Mouse (Mus musculus) kidney, adult 2 months (tissue): ENCODE measurements at regions not wholly inside any gene's neighbourhood (a gene's known extent, or its start where the extent isn't known, plus 50 kb on each side); places are given as distances from the start of the nearest gene placed in this dataset.

ENCODE experiments used
- DNase-seq: peaks from one replicate; pipeline ENCODE4 v3.0.0; 2021
- H3K27ac ChIP-seq: fragments of 200-500 bp; 2 replicates; pipeline ENCODE4 v1.5.1; 2012; ENCODE audit warnings: low read depth, low read length, control low read depth, inconsistent platforms; ENCODE audit not compliant: insufficient read depth
- H3K27me3 ChIP-seq: fragments of 200-500 bp; replicated peaks from 2 replicates; pipeline ENCODE4 v1.6.1; 2012; ENCODE audit warnings: mild to moderate bottlenecking, moderate library complexity, low read length, inconsistent platforms; ENCODE audit not compliant: control insufficient read depth, insufficient read depth
- H3K36me3 ChIP-seq: fragments of 200-500 bp; 2 replicates; pipeline ENCODE4 v1.6.1; 2012; ENCODE audit warnings: mild to moderate bottlenecking, moderate library complexity, low read length, inconsistent platforms; ENCODE audit not compliant: control insufficient read depth, insufficient read depth
- H3K4me1 ChIP-seq: fragments of 200-500 bp; 2 replicates; pipeline ENCODE4 v1.6.1; 2011; ENCODE audit warnings: low read length; ENCODE audit not compliant: control insufficient read depth, insufficient read depth
- H3K4me3 ChIP-seq: fragments of 200-500 bp; 2 replicates; pipeline ENCODE4 v1.5.1; 2011; ENCODE audit warnings: mild to moderate bottlenecking, low read depth, low read length, control low read depth; ENCODE audit not compliant: insufficient read depth
- CTCF ChIP-seq: fragments of 200-500 bp; conservative IDR thresholded peaks from 2 replicates; pipeline ENCODE4 v1.5.1; 2011; ENCODE audit warnings: low read depth, mild to moderate bottlenecking, control low read depth, low read length, moderate library complexity, mixed read lengths; ENCODE audit not compliant: insufficient read depth, insufficient read length
- POLR2A ChIP-seq: fragments of 200-500 bp; IDR thresholded peaks from one replicate; pipeline ENCODE4 v1.6.1; 2011; ENCODE audit warnings: low read depth, low read length, control low read depth
- WGBS: fragments of 180-500 bp; shearing (Covaris S2); methylation state at CpG from one replicate; pipeline ENCODE4 v1.1.7; 2018; 5-methylcytosine and 5-hydroxymethylcytosine counted together

DNA sequence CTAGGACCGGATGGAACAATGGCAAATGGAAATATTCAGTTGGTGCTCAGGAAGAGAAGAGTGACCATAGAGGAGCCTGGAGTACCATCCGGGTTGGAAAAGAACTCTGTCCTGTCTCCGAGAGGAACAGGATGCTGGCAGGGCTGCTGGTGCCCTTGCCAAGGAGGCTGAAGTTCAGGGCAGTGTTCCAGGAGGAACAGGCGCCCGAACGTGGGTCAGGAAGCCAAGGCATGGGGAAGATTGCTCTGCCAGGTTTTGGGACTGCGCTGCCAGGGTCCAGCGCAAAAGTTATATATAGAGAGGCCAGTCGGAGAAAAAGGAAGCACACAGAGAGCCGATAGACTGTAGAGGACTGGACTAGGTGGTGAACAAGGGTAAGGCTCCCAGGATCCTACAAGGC lies 92.3 kb upstream of the Mdm1 start:
- no peaks in the 10 kb centered on the region for H3K27me3 ChIP-seq
- 0 out of 2 replicates have a peak overlapping the region, but pooled peaks have one; percentile 11 for H3K4me3 ChIP-seq
- WGBS: 37% methylated on average over 10 of the region's 10 CpGs
- DNase-seq: peak; percentile 96
- no peaks in the 10 kb centered on the region for H3K36me3 ChIP-seq
- H3K4me1 ChIP-seq: no peaks in the 10 kb centered on the region
- H3K27ac ChIP-seq: peak overlapping the region; percentile 81
- TF ChIP-seq CTCF: no peak
- no peak for TF ChIP-seq POLR2A

DNA sequence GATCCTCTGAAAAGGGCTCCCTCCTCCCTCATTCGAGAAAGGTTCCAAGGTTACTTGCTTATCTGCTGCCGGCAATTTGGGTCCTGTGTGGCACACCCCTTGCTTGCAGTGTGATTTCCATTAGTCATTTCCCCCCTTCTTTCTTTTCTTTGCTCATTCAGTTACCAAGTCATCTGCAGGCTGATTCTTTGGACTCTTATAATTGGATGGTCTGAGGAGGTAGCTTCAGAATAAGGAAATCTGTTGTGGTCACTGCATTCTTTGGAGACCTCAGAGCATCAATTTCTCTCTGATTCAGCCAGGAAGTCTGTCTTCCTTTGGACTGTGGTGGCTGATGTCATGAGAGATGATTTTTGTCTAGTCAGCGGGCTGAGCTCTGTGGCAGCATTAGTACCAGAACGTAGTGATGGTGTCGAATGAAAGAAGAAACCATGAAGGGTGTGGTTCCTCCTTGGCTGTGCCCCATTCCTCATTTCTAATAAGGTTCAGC lies 91.4 kb upstream of the Mdm1 start:
- no peaks in the 10 kb centered on the region for H3K36me3 ChIP-seq
- no peaks in the 10 kb centered on the region for H3K4me1 ChIP-seq
- H3K27me3 ChIP-seq: no peaks in the 10 kb centered on the region
- peak; percentile 17 for DNase-seq
- H3K27ac ChIP-seq: peak overlapping the region; percentile 81; the same call in 1 of the 2 replicates
- 53% methylated on average over 5 of the region's 5 CpGs for WGBS
- H3K4me3 ChIP-seq: no peak overlapping the region
- no peak for TF ChIP-seq POLR2A
- no peak for TF ChIP-seq CTCF

DNA sequence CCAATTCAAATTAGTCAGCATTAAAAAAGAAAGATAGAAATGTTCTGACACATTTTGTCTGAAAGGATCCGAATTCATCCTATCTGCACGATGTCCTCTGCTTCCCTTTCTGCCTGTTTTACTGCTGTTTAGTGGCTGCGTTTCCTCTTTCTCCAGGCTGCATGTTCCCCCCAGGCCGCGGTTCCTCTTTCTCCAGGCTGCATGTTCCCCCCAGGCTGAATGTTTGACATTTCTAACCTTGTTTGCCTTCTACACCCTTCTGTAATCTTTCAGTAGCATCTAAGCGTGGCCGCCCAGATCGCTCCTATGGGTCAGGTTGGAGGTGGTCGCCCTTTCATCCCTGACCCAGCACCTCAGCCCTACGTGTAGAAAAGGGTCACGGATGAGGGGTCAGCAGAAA lies 89.6 kb upstream of the Mdm1 start:
- no peaks in the 10 kb centered on the region for H3K4me1 ChIP-seq
- DNase-seq: peak; percentile 8
- no peaks in the 10 kb centered on the region for H3K27me3 ChIP-seq
- WGBS: 72% methylated on average over 11 of the region's 11 CpGs
- H3K4me3 ChIP-seq: no peak overlapping the region
- no peak overlapping the region for H3K27ac ChIP-seq
- H3K36me3 ChIP-seq: no peaks in the 10 kb centered on the region
- TF ChIP-seq CTCF (no peak), POLR2A (no peak)

DNA sequence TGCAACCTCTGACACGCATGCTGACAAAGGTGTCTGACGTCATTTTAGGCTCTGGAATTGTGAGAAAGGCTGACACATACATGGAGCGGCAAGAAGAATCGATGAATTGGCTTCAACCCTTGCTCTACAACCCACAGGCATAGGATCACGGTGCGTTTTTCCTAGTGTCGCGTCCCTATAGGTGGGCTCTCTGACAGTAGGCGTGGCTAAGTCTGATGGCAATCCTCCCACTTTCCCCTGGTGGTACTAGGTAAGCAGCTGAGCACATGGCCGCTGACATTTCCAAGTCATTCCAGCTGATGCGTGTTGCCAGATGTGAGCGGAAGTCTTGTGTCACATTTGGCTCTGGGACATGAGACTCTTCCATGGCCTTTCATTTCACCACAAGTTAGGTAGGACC lies 89.1 kb upstream of the Mdm1 start:
- no peaks in the 10 kb centered on the region for H3K4me1 ChIP-seq
- H3K36me3 ChIP-seq: no peaks in the 10 kb centered on the region
- no peak overlapping the region for H3K4me3 ChIP-seq
- no peak overlapping the region for H3K27ac ChIP-seq
- no peak for DNase-seq
- TF ChIP-seq CTCF (no peak), POLR2A (no peak)
- WGBS: 86% methylated on average over 12 of the region's 12 CpGs
- no peaks in the 10 kb centered on the region for H3K27me3 ChIP-seq

DNA sequence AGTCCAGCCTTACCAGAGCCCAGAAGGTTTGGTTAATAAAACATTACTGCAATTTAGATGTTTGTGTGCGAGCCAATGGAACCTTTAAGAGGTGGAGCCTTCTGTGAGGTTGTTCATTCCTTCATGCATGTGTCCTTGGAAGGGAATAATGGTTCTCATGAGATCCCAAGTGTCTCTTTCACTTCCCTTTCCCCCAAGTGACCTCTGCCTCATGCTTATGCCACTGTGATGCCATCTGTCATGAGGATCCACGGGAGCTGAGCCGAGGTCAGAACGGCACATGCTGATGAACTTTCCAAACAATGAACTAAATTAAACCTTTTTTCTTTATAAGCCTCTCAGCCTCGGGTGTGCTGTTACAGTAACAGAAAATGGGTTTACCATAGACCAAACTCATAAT lies 88.6 kb upstream of the Mdm1 start:
- Histone ChIP-seq H3K36me3 (no peaks in the 10 kb centered on the region), H3K4me3 (no peak overlapping the region), H3K27me3 (no peaks in the 10 kb centered on the region), H3K4me1 (no peaks in the 10 kb centered on the region), H3K27ac (no peak overlapping the region)
- DNase-seq: no peak
- TF ChIP-seq POLR2A (no peak), CTCF (no peak)
- WGBS: 91% methylated on average over 5 of the region's 5 CpGs

DNA sequence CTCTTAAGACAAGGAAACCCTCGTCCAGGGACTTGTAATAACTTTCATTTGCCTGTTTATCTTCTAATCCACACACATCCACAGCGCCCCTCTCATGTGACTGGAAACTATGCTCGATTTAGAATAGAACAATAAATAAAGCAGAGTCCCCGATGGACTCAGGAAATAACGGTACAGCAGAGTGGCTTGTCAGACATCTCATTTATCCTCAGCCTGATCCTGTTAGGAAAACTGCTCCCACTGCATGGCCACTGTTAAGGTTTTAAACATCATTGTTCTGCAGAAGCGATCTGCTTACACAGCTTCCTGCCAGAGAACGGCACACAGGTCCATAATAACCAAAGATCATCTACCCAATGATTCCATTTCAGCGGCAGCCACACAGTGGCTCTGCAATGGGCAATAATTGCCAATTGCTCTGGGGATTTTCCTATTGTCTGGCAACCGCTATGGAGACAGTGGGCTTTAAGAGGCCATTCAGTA lies 84.8 kb upstream of the Mdm1 start:
- H3K4me1 ChIP-seq: no peaks in the 10 kb centered on the region
- no peak overlapping the region for H3K4me3 ChIP-seq
- no peaks in the 10 kb centered on the region for H3K27me3 ChIP-seq
- no peaks in the 10 kb centered on the region for H3K36me3 ChIP-seq
- peak overlapping the region; percentile 16; the same call in 1 of the 2 replicates for H3K27ac ChIP-seq
- whole genome bisulfite sequencing: 28% methylated on average over 9 of the region's 9 CpGs
- peak; percentile 51 for DNase-seq
- TF ChIP-seq CTCF: no peak
- no peak for TF ChIP-seq POLR2A

DNA sequence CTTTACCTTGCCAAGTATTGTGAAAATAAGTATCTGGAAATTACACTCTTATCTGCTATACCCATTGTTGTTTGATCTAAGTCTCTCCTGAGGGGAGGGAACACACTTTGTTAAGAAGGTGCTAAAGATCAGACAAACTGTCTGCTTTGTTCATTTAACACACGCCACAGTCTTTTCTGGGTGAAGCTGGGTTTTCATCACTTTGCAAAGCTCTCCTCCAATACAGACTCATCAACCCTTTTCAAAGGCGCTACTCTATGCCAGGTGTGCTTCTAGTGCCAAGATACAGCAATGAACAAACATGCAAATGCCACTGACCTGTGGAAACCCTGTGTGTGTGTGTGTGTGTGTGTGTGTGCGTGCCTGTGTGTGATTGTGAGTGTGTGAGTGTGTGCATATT lies 84.1 kb upstream of the Mdm1 start:
- Histone ChIP-seq H3K36me3 (no peaks in the 10 kb centered on the region), H3K4me1 (no peaks in the 10 kb centered on the region), H3K27me3 (no peaks in the 10 kb centered on the region), H3K4me3 (no peak overlapping the region), H3K27ac (no peak overlapping the region)
- TF ChIP-seq POLR2A: no peak
- no peak for TF ChIP-seq CTCF
- no peak for DNase-seq
- 72% methylated on average over 3 of the region's 3 CpGs for WGBS
